ENCODE assay signal across 22 mouse cellular contexts in the genomic region with DNA sequence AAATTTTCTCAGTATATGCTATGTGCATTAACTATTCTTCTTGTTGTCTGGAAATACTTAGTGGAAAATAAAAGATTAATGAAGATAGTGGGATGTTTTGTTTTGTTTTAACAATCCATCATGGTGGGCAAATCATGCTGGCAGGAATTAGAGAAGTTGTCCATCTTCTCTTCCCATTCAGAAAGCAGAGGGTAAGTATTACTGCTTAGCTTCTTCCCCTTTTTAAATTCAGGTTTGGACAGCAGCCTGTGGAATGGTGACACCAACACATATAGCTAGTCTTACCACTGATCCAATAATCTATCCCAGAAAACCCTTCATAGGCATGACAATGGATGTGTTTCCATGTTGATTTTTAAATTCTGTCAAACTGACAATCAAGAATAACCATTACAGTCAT.
DNase-seq lines count a peak whose midpoint lies in the region; ATAC-seq and TF ChIP-seq lines count a peak whose summit lies in the region.
"Had no signal": no experiment of that assay in that cellular context is flagged by ENCODE, and none has a peak within 500 bp of the region (broad histone marks: within the 10 kb centered on the region; RNA-seq: fewer than 3 reads in every experiment).

No protein-coding gene starts in this region.

- H3K79me2 ChIP-seq in MEL (ENCODE audit: control insufficient read depth, insufficient read depth, low read length, poor library complexity): no peaks in the 10 kb centered on the region

- H3K9ac ChIP-seq in MEL (ENCODE audit: control insufficient read depth, low read depth, low read length, poor library complexity, severe bottlenecking): no peak overlapping the region
- no peak overlapping the region for H3K9ac ChIP-seq in forebrain, embryonic 16.5 days (replicated peaks; ENCODE audit: low read depth, low read length)
- H3K9ac ChIP-seq: embryonic facial prominence, embryonic 12.5 days; forebrain, embryonic 13.5 days; forebrain, embryonic 15.5 days had no signal

- no peak for TF ChIP-seq POLR2A in MEL (IDR thresholded peaks at IDR 0.05; ENCODE audit: control insufficient read depth in 1 of 2, insufficient read depth in 1 of 2, low read depth in 1 of 2, low read length in 2 of 2, poor library complexity in 1 of 2)

- no peak overlapping the region for H3K27ac ChIP-seq in MEL (ENCODE audit: control insufficient read depth, low read depth, low read length)
- H3K27ac ChIP-seq in forebrain, embryonic 16.5 days (ENCODE audit: low read length): no peak overlapping the region
- H3K27ac ChIP-seq: embryonic facial prominence, embryonic 10.5 days; embryonic facial prominence, embryonic 12.5 days; forebrain, embryonic 13.5 days; forebrain, embryonic 15.5 days had no signal

- TF ChIP-seq RAD21 in MEL (IDR thresholded peaks at IDR 0.05; ENCODE audit: low read depth, low read length): no peak

- H3K27me3 ChIP-seq in MEL (ENCODE audit: control insufficient read depth in 1 of 2, insufficient read depth in 2 of 2, low read length in 2 of 2): no peaks in the 10 kb centered on the region
- no peaks in the 10 kb centered on the region for H3K27me3 ChIP-seq in forebrain, embryonic 16.5 days (replicated peaks; ENCODE audit: control insufficient read depth, insufficient read depth, low read length)
- H3K27me3 ChIP-seq: CH12.LX; embryonic facial prominence, embryonic 12.5 days; forebrain, embryonic 13.5 days; forebrain, embryonic 15.5 days had no signal

- no peaks in the 10 kb centered on the region for H3K9me3 ChIP-seq in MEL (replicated peaks; ENCODE audit: insufficient read depth, low read length)
- H3K9me3 ChIP-seq in forebrain, embryonic 16.5 days (ENCODE audit: control insufficient read depth, low read length): no peaks in the 10 kb centered on the region
- H3K9me3 ChIP-seq: embryonic facial prominence, embryonic 10.5 days; embryonic facial prominence, embryonic 12.5 days; forebrain, embryonic 13.5 days; forebrain, embryonic 15.5 days; G1E had no signal

- ATAC-seq in granulocyte monocyte progenitor cell, adult 5-6 weeks (replicated peaks; ENCODE audit: poor library complexity, severe bottlenecking): peak; percentile 59
- ATAC-seq in megakaryocyte progenitor cell, adult 5-6 weeks (replicated peaks; ENCODE audit: poor library complexity): peak; percentile 64
- no peak for ATAC-seq in forebrain, embryonic 16.5 days
- ATAC-seq: CD4-positive, CD25-positive, alpha-beta regulatory T cell, adult 4 months; forebrain, embryonic 13.5 days; forebrain, embryonic 15.5 days had no signal

- no peak for TF ChIP-seq CTCF in MEL (IDR thresholded peaks at IDR 0.05 in 2 of 3, conservative IDR thresholded peaks at IDR 0.05 in 1 of 3; ENCODE audit: control insufficient read depth in 1 of 3, insufficient read depth in 1 of 3, low read depth in 2 of 3, low read length in 3 of 3, poor library complexity in 1 of 3, severe bottlenecking in 1 of 3)

- H3K36me3 ChIP-seq in MEL (ENCODE audit: control insufficient read depth in 1 of 2, insufficient read depth in 2 of 2, low read length in 2 of 2): no peaks in the 10 kb centered on the region; a peak in 1 of 4 replicates
- H3K36me3 ChIP-seq in forebrain, embryonic 16.5 days (ENCODE audit: control insufficient read depth, insufficient read depth): no peaks in the 10 kb centered on the region
- H3K36me3 ChIP-seq: embryonic facial prominence, embryonic 10.5 days; embryonic facial prominence, embryonic 12.5 days; forebrain, embryonic 15.5 days; G1E had no signal

- H3K4me1 ChIP-seq in MEL (ENCODE audit: control insufficient read depth in 1 of 2, insufficient read depth in 2 of 2, low read length in 2 of 2): no peaks in the 10 kb centered on the region; a peak in 2 of 4 replicates
- H3K4me1 ChIP-seq in forebrain, embryonic 16.5 days (replicated peaks; ENCODE audit: control insufficient read depth, insufficient read depth, low read length): no peaks in the 10 kb centered on the region
- H3K4me1 ChIP-seq: embryonic facial prominence, embryonic 10.5 days; embryonic facial prominence, embryonic 12.5 days; forebrain, embryonic 13.5 days; forebrain, embryonic 15.5 days had no signal

- peak; percentile 37 for DNase-seq in MEL (ENCODE audit: low read depth, low spot score)
- DNase-seq in urinary bladder, adult 2 months (ENCODE audit: low spot score): no peak
- DNase-seq: adrenal gland, adult 2 months; adrenal gland, postnatal 10 days; adrenal gland, postnatal 25 days; B cell, adult 2 months; cerebellum, adult 11 months; cerebellum, adult 18-20 months; cerebellum, adult 8-10 months; cerebellum, adult 9-11 months; cerebellum, postnatal 14 days; cerebellum, postnatal 36 days had no signal

- H3K4me2 ChIP-seq in forebrain, embryonic 16.5 days (ENCODE audit: low read length): no peak overlapping the region
- H3K4me2 ChIP-seq: embryonic facial prominence, embryonic 12.5 days; forebrain, embryonic 13.5 days; forebrain, embryonic 15.5 days had no signal

- TF ChIP-seq EP300 in MEL (IDR thresholded peaks at IDR 0.05; ENCODE audit: low read depth in 1 of 2, low read length in 2 of 2): no peak

- no peak overlapping the region for H3K4me3 ChIP-seq in MEL (ENCODE audit: control insufficient read depth in 1 of 2, insufficient read depth in 1 of 2, low read depth in 2 of 2, low read length in 2 of 2)
- H3K4me3 ChIP-seq in forebrain, embryonic 16.5 days (replicated peaks; ENCODE audit: low read length): no peak overlapping the region
- H3K4me3 ChIP-seq: embryonic facial prominence, embryonic 10.5 days; embryonic facial prominence, embryonic 12.5 days; forebrain, embryonic 13.5 days; forebrain, embryonic 15.5 days had no signal

TF ChIP-seq in MEL, 35 proteins besides CTCF, POLR2A, EP300 and RAD21:
- TF ChIP-seq MAZ (IDR thresholded peaks at IDR 0.05; ENCODE audit: low read depth, low read length) (no peak), RCOR1 (IDR thresholded peaks at IDR 0.05; ENCODE audit: low read depth, low read length) (no peak), HCFC1 (IDR thresholded peaks at IDR 0.05; ENCODE audit: low read depth, low read length) (no peak), GABPA (IDR thresholded peaks at IDR 0.05; ENCODE audit: low read depth, low read length) (no peak), KAT2A (conservative IDR thresholded peaks at IDR 0.05; ENCODE audit: low read depth, low read length) (no peak), MAX (IDR thresholded peaks at IDR 0.05; ENCODE audit: low read length) (no peak)
